Mouse (Mus musculus) gastrocnemius, adult 18-20 months (tissue): ENCODE data around the gene Sipa1l2. TPM values are rescaled to one million over a fixed set of nuclear protein-coding genes. Genes with fewer than 3 reads are reported as not detected.
A peak's percentile ranks its signal among the peaks of the same experiment; 100 is the strongest.

ENCODE experiments used
- DNase-seq: peaks from one replicate; pipeline ENCODE4 v3.0.0; 2021; ENCODE audit warnings: low spot score
- total RNA-seq, 2 experiments: library from RNA; stranded (reverse); gene quantifications; 2 replicates each; pipeline ENCODE4 v1.2.3; 2021

Sipa1l2 gene
- total RNA-seq, 2 experiments from 2014 or later: 5.1 to 7.5 TPM

GRCm38 (mm10) chr8:125584276-125584675 lies 14.7 kb upstream of the Sipa1l2 start:
- DNase-seq: no peak

- peak; percentile 48 for DNase-seq
Observed at GRCm38 (mm10) chr8:125580426-125580825, 10.8 kb upstream of the Sipa1l2 start.

GRCm38 (mm10) chr8:125576127-125576526 lies 6.5 kb upstream of the Sipa1l2 start:
- no peak for DNase-seq

- DNase-seq: peak; percentile 49
Observed at GRCm38 (mm10) chr8:125574280-125574679, 4.7 kb upstream of the Sipa1l2 start.

GRCm38 (mm10) chr8:125572246-125572645 lies 2.6 kb upstream of the Sipa1l2 start:
- no peak for DNase-seq

GRCm38 (mm10) chr8:125570835-125571465 lies 1.3 kb upstream of the Sipa1l2 start:
- no peak for DNase-seq

- no peak for DNase-seq
Observed at GRCm38 (mm10) chr8:125570389-125570788, 781 bp upstream of the Sipa1l2 start.

- DNase-seq: peak; percentile 51
Observed at GRCm38 (mm10) chr8:125568851-125569532, 616 bp downstream of the Sipa1l2 start.

- DNase-seq: peak; percentile 25
Observed at GRCm38 (mm10) chr8:125568421-125568850, 1.2 kb downstream of the Sipa1l2 start.

- no peak for DNase-seq
Observed at GRCm38 (mm10) chr8:125567569-125567968, 2.0 kb downstream of the Sipa1l2 start.

- no peak for DNase-seq
Observed at GRCm38 (mm10) chr8:125562878-125563277, 6.7 kb downstream of the Sipa1l2 start.

- no peak for DNase-seq
Observed at GRCm38 (mm10) chr8:125560825-125561490, 8.7 kb downstream of the Sipa1l2 start.

- no peak for DNase-seq
Observed at GRCm38 (mm10) chr8:125559066-125559653, 10.4 kb downstream of the Sipa1l2 start.

- peak; percentile 72 for DNase-seq
Observed at GRCm38 (mm10) chr8:125558109-125559065, 11.2 kb downstream of the Sipa1l2 start.

- DNase-seq: no peak
Observed at GRCm38 (mm10) chr8:125557391-125558108, 12.1 kb downstream of the Sipa1l2 start.

GRCm38 (mm10) chr8:125556706-125557105 lies 12.9 kb downstream of the Sipa1l2 start:
- no peak for DNase-seq

- DNase-seq: no peak
Observed at GRCm38 (mm10) chr8:125550567-125550966, 19.0 kb downstream of the Sipa1l2 start.

GRCm38 (mm10) chr8:125547296-125547695 lies 22.3 kb downstream of the Sipa1l2 start:
- DNase-seq: no peak

GRCm38 (mm10) chr8:125545866-125546265 lies 23.7 kb downstream of the Sipa1l2 start:
- DNase-seq: no peak

GRCm38 (mm10) chr8:125542893-125543613 lies 26.6 kb downstream of the Sipa1l2 start:
- no peak for DNase-seq
